Mouse (Mus musculus): ENCODE data around the gene Supt20.
A peak's percentile ranks its signal among the peaks of the same experiment; 100 is the strongest.
"Not testable (repeated sequence)": the region's sequence is repeated elsewhere in the genome, so short reads cannot be mapped to it uniquely, and the experiment has no call there.

Supt20 gene

GRCm38 (mm10) chr3:54704106-54704505 lies 11.5 kb downstream of the Supt20 start:
- not testable (repeated sequence) for DNase-seq (ENCODE audit: low spot score in 2 of 2)

GRCm38 (mm10) chr3:54708972-54709371 lies 16.4 kb downstream of the Supt20 start:
- DNase-seq (ENCODE audit: low spot score in 2 of 2), result peak in 1 of 2 experiments; percentile 15

- no peak for DNase-seq (ENCODE audit: low spot score in 2 of 2)
These were observed 21.6 kb downstream of the Supt20 start, which contains the start of gene Gm21958 for GRCm38 (mm10) chr3:54714253-54714652. Gm21958 (minus strand) TSS chr3:54714353.

- DNase-seq (ENCODE audit: low spot score in 2 of 2), result no peak
These were observed 22.9 kb downstream of the Supt20 start for GRCm38 (mm10) chr3:54715461-54715860.

GRCm38 (mm10) chr3:54717348-54717747 lies 24.7 kb downstream of the Supt20 start:
- no peak for DNase-seq (ENCODE audit: low spot score in 2 of 2)

- DNase-seq (ENCODE audit: low spot score in 2 of 2), result no peak
These were observed 26.3 kb downstream of the Supt20 start for GRCm38 (mm10) chr3:54718947-54719346.

- no peak for DNase-seq (ENCODE audit: low spot score in 2 of 2)
These were observed 31.3 kb downstream of the Supt20 start for GRCm38 (mm10) chr3:54723741-54724500.

- DNase-seq (ENCODE audit: low spot score in 2 of 2), result no peak
These were observed 32.7 kb downstream of the Supt20 start for GRCm38 (mm10) chr3:54725344-54725743.

GRCm38 (mm10) chr3:54727588-54727987 lies 35.0 kb downstream of the Supt20 start:
- DNase-seq (ENCODE audit: low spot score in 2 of 2), result no peak

- no peak for DNase-seq (ENCODE audit: low spot score in 2 of 2)
These were observed 35.5 kb downstream of the Supt20 start for GRCm38 (mm10) chr3:54728100-54728499.

- no peak for DNase-seq (ENCODE audit: low spot score in 2 of 2)
These were observed 39.1 kb downstream of the Supt20 start for GRCm38 (mm10) chr3:54731626-54732150.

- DNase-seq (ENCODE audit: low spot score in 2 of 2), result no peak
These were observed 39.8 kb downstream of the Supt20 start for GRCm38 (mm10) chr3:54732371-54732770.

- DNase-seq (ENCODE audit: low spot score in 2 of 2), result peak; percentile 87 to 91
These were observed 42.0 kb downstream of the Supt20 start for GRCm38 (mm10) chr3:54734411-54735246.

GRCm38 (mm10) chr3:54735247-54736046 lies 42.8 kb downstream of the Supt20 start, which contains the start of the genes Exosc8 and Alg5:
Exosc8 (minus strand) TSS chr3:54735393.
Alg5 (plus strand) TSS chr3:54735539.
- peak; percentile 78 to 89 for DNase-seq (ENCODE audit: low spot score in 2 of 2)

GRCm38 (mm10) chr3:54736101-54736927 lies 43.7 kb downstream of the Supt20 start:
- DNase-seq (ENCODE audit: low spot score in 2 of 2), result no peak

- no peak for DNase-seq (ENCODE audit: low spot score in 2 of 2)
These were observed 44.7 kb downstream of the Supt20 start for GRCm38 (mm10) chr3:54737317-54737716.

GRCm38 (mm10) chr3:54741965-54742364 lies 49.4 kb downstream of the Supt20 start:
- DNase-seq (ENCODE audit: low spot score in 2 of 2), result no peak

- DNase-seq (ENCODE audit: low spot score in 2 of 2), result no peak
These were observed 53.2 kb downstream of the Supt20 start for GRCm38 (mm10) chr3:54745799-54746198.

- DNase-seq (ENCODE audit: low spot score in 2 of 2), result no peak
These were observed 60.8 kb downstream of the Supt20 start for GRCm38 (mm10) chr3:54753411-54753810.
